Mouse (Mus musculus): ENCODE data around the gene Myof. TPM values are rescaled to one million over a fixed set of nuclear protein-coding genes. Genes with fewer than 3 reads are reported as not detected.
A peak's percentile ranks its signal among the peaks of the same experiment; 100 is the strongest.

Myof gene
- polyA plus RNA-seq (2011; ENCODE audit: insufficient read length, low read depth, missing spikeins) = 228 and 282 TPM in 2 replicates

DNA sequence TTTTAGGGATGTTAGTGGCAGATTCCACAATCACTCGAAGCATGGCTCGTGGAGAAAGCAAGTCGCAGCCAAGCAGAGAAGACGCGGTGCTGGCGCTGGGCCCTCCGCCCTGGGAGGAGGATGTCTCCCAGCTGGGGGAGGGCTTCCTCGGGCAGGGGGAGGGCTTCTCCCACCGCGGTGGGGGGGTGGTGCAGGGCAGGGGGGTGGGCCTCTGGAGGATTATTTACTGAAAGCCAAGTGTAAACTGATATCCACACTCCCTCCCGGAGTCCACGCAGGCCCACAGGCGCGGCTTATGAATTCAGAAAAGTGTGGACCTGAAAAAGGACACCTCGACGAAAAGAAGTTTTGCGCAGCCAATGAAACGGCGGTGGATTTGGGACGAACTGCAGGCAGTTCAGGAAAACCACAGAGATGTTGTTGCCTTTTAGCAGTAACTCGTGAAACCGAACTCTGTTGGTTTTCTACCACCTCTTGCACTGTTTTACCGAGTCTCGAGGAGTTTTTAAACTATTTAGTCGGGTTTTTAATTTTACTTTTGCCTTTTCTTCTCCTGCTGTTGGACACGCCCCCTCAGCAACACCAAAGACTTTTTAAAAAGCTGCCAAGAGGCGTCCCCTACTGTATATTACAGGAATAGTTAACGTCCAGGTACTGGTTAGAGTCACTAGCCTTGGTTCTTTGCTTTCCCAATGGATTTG is at the start of gene Myof:
TSS of gene Myof (minus strand) at position 297 of the 701 bp plus-strand sequence.
- H3K27ac ChIP-seq (ENCODE audit: insufficient read depth, low read length) = peak within 1 kb of the TSS; percentile 98
- peaks cover 15% of the 10 kb centered on the region for H3K4me1 ChIP-seq (ENCODE audit: control insufficient read depth, insufficient read depth, low read length)
- no peak for TF ChIP-seq CTCF (IDR thresholded peaks at IDR 0.05; ENCODE audit: borderline replicate concordance, insufficient read depth, low read length)
- TF ChIP-seq POLR2A (IDR thresholded peaks at IDR 0.05; ENCODE audit: low read depth, low read length) = peak; percentile 88
- H3K4me3 ChIP-seq (ENCODE audit: insufficient read depth, low read length) = peak within 1 kb of the TSS; percentile 96

- H3K4me3 ChIP-seq (ENCODE audit: insufficient read depth, low read length) = no peak overlapping the region
- no peaks in the 10 kb centered on the region for H3K4me1 ChIP-seq (ENCODE audit: control insufficient read depth, insufficient read depth, low read length)
- no peak for TF ChIP-seq CTCF (IDR thresholded peaks at IDR 0.05; ENCODE audit: borderline replicate concordance, insufficient read depth, low read length)
- no peak for TF ChIP-seq POLR2A (IDR thresholded peaks at IDR 0.05; ENCODE audit: low read depth, low read length)
- H3K27ac ChIP-seq (ENCODE audit: insufficient read depth, low read length) = no peak overlapping the region
Observed at GRCm38 (mm10) chr19:38091512-38091985, 48.2 kb upstream of the Myof start.

DNA sequence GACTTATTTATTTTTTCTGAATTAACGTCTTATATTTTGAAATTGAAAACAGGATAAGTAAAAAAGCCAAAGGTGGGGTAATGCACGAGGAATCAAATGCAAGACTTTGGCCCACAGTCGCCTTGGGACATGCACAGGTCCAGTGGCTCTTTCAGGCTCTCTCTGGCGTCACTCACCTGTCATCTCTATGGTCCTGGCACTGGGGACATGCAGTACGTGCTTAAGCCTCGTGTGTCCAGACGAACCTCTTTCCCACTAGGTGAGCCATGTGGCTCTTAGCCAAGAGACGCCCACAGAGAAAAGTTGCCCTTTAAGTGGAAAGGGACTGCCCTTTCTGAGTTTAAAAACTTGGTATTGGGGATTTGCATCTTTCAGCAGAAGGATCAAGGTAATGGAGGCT is 46.0 kb upstream of the Myof start:
- no peak overlapping the region for H3K27ac ChIP-seq (ENCODE audit: insufficient read depth, low read length)
- H3K4me1 ChIP-seq (ENCODE audit: control insufficient read depth, insufficient read depth, low read length) = no peaks in the 10 kb centered on the region
- no peak overlapping the region for H3K4me3 ChIP-seq (ENCODE audit: insufficient read depth, low read length)
- TF ChIP-seq CTCF (IDR thresholded peaks at IDR 0.05; ENCODE audit: borderline replicate concordance, insufficient read depth, low read length) (no peak), POLR2A (IDR thresholded peaks at IDR 0.05; ENCODE audit: low read depth, low read length) (no peak)

DNA sequence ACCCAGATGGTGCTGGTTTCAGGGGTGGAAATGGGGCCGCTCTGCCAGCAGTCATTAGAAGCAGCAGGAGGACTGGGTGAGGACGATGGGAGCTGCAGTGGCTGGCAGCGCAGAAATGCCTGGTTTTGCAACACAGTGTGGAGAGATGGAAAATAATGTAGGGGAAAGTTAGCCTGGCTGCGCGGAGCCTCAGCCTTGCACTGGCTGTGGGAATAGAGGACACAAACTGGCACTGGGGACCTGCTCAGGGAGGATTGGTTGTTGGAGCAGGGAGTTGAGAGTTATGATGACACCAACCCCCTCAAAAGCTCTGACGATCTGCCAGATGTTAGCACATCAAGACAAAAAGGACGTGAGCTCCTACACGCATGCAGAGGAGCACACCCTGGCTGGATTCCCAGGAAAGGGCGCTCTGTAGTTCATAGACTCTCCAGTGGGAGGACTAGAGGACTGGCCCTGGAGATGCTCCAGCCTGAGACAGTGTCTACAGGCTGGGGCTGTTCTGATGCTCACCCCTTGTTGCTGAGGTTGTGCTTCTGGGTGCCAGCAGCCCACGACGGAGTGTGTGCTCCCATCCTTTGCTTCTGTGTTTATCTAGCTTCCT is 43.7 kb upstream of the Myof start:
- Histone ChIP-seq H3K27ac (ENCODE audit: insufficient read depth, low read length) (no peak overlapping the region), H3K4me1 (ENCODE audit: control insufficient read depth, insufficient read depth, low read length) (peaks cover 8% of the 10 kb centered on the region), H3K4me3 (ENCODE audit: insufficient read depth, low read length) (no peak overlapping the region)
- no peak for TF ChIP-seq POLR2A (IDR thresholded peaks at IDR 0.05; ENCODE audit: low read depth, low read length)
- peak; percentile 32; the same call in 1 of the 2 replicates for TF ChIP-seq CTCF (IDR thresholded peaks at IDR 0.05; ENCODE audit: borderline replicate concordance, insufficient read depth, low read length)

DNA sequence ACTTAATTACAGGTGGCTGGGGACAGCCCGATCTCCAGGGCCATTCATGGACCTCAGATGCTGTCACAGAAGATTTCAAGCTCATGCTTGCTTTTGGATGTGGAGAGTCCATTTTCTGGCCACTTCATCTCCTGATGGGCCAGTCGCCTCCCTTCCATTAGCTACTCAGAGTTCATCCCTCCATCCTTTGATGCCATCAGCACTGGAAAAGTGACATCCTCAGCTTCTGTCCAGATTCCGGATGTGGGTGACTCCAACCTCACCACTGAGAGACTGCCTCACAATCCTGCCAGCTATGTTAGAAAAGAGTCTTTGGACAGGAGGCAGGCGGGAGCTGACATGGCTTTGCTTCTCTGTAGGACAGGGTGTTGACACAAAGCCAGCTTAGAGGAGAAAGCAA is 42.5 kb upstream of the Myof start:
- Histone ChIP-seq H3K4me3 (ENCODE audit: insufficient read depth, low read length) (no peak overlapping the region), H3K27ac (ENCODE audit: insufficient read depth, low read length) (no peak overlapping the region), H3K4me1 (ENCODE audit: control insufficient read depth, insufficient read depth, low read length) (peaks cover 8% of the 10 kb centered on the region)
- no peak for TF ChIP-seq CTCF (IDR thresholded peaks at IDR 0.05; ENCODE audit: borderline replicate concordance, insufficient read depth, low read length)
- no peak for TF ChIP-seq POLR2A (IDR thresholded peaks at IDR 0.05; ENCODE audit: low read depth, low read length)

DNA sequence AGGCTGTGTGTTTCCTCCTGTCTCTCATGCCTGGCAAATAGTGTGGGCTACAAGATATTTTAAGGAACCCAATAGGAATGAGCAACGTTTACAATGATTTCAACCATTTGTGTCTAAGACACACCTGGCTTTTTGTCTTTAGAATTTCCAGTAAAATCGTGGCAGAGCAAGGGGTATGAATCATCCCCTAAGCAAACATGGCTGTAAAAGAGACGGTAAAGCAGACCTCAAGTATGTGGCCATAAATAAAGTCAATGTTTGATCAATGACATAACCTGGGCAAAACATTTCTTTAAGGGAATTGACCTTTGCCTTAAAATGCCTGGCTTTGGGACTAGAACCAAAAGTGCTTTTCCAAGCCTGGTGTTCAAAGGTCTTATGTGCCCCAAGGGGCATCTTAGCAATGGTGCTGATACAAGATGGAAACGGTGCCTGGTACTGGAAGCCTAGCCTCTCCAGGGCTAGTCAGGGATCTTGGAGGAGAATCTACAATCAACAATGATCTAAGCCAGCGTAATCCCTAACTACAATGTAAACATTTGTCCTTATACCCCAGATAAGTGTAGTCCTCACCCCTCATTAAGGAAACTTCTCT is 39.7 kb upstream of the Myof start:
- Histone ChIP-seq H3K27ac (ENCODE audit: insufficient read depth, low read length) (no peak overlapping the region), H3K4me1 (ENCODE audit: control insufficient read depth, insufficient read depth, low read length) (peaks cover 8% of the 10 kb centered on the region), H3K4me3 (ENCODE audit: insufficient read depth, low read length) (no peak overlapping the region)
- TF ChIP-seq CTCF (IDR thresholded peaks at IDR 0.05; ENCODE audit: borderline replicate concordance, insufficient read depth, low read length) (no peak), POLR2A (IDR thresholded peaks at IDR 0.05; ENCODE audit: low read depth, low read length) (no peak)

GRCm38 (mm10) chr19:38081361-38081760 is 38.0 kb upstream of the Myof start:
- TF ChIP-seq POLR2A (IDR thresholded peaks at IDR 0.05; ENCODE audit: low read depth, low read length) = no peak
- TF ChIP-seq CTCF (IDR thresholded peaks at IDR 0.05; ENCODE audit: borderline replicate concordance, insufficient read depth, low read length) = no peak

GRCm38 (mm10) chr19:38077851-38078540 is 34.6 kb upstream of the Myof start:
- no peak for TF ChIP-seq CTCF (IDR thresholded peaks at IDR 0.05; ENCODE audit: borderline replicate concordance, insufficient read depth, low read length)
- no peak for TF ChIP-seq POLR2A (IDR thresholded peaks at IDR 0.05; ENCODE audit: low read depth, low read length)
- Histone ChIP-seq H3K4me1 (ENCODE audit: control insufficient read depth, insufficient read depth, low read length) (peaks cover 4% of the 10 kb centered on the region), H3K27ac (ENCODE audit: insufficient read depth, low read length) (no peak overlapping the region), H3K4me3 (ENCODE audit: insufficient read depth, low read length) (no peak overlapping the region)

More at GRCm38 (mm10) chr19:38081361-38081760, 38.0 kb upstream of the Myof start:
- H3K4me3 ChIP-seq (ENCODE audit: insufficient read depth, low read length) = no peak overlapping the region
- H3K27ac ChIP-seq (ENCODE audit: insufficient read depth, low read length) = no peak overlapping the region
- peaks cover 8% of the 10 kb centered on the region for H3K4me1 ChIP-seq (ENCODE audit: control insufficient read depth, insufficient read depth, low read length)

DNA sequence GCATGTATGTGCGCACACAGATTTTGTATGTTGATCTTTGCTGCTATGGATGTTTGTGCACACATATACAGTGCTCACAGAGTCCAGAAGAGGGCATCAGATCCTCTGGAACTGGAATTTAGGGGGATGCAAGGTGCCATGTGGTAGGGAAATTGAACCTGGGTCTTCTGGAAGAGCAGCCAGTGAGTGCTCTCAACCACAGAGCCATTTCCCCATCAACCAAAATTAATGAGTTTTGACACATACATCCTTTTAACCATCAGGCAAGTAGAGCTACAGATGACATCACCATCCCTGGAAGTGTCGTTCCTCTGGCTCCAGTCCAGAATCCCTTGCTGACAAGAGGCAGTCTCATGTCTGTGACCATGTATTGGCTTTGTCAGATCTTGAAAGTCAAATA is 32.9 kb upstream of the Myof start:
- Histone ChIP-seq H3K27ac (ENCODE audit: insufficient read depth, low read length) (no peak overlapping the region), H3K4me1 (ENCODE audit: control insufficient read depth, insufficient read depth, low read length) (no peaks in the 10 kb centered on the region), H3K4me3 (ENCODE audit: insufficient read depth, low read length) (no peak overlapping the region)
- no peak for TF ChIP-seq CTCF (IDR thresholded peaks at IDR 0.05; ENCODE audit: borderline replicate concordance, insufficient read depth, low read length)
- no peak for TF ChIP-seq POLR2A (IDR thresholded peaks at IDR 0.05; ENCODE audit: low read depth, low read length)

Data from embryonic fibroblast, embryonic 13.5 days (primary cell).